Mouse (Mus musculus) erythroblast, embryonic 14.5 days (primary cell): ENCODE measurements around the gene Ap3b1.

Experiments used
- GATA1 ChIP-seq: IDR thresholded peaks from 2 replicates; pipeline ENCODE4 v1.6.1; 2012; ENCODE audit warnings: low read length, inconsistent platforms, mixed read lengths
- TAL1 ChIP-seq: IDR thresholded peaks from 3 replicates; pipeline ENCODE4 v1.6.1; 2012; ENCODE audit warnings: low read length, inconsistent platforms, mixed read lengths

GRCm38 (mm10) chr13:94358401-94359265 lies at the start of gene Ap3b1:
- TF ChIP-seq TAL1 (no peak), GATA1 (no peak)
